Comparison of ENCODE assay signal across 12 mouse cellular contexts in the genomic region with DNA sequence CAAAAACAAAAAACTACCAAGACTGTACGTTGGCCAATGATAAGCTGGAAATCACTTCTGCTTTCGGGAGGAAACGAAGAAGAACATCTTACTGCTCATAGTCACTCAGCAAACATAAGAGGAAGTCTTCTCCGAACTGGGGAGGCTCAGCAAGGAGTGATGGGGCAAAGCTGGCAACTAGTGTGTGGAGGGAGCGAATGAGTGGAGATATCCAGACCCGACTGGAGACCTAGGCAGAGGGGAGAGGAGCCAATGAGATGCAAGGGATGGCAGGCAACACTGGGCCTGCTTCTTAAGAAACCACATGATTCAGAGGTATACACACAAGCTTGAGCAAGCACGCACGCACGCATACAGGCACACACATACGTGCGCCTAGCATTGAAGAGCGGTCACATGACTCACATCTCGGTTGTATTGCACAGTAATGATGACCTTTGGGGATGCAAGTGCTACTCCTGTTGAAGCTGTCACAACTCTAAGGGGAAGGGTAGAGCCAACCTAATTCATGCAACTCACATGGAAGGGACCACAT. TPM values are rescaled to one million over a fixed set of nuclear protein-coding genes. Genes with fewer than 3 reads are reported as not detected.
DNase-seq lines count a peak whose midpoint lies in the region; ATAC-seq lines count a peak whose summit lies in the region.
"Had no signal": no experiment of that assay in that cellular context is flagged by ENCODE, and none has a peak within 500 bp of the region (broad histone marks: within the 10 kb centered on the region; RNA-seq: fewer than 3 reads in every experiment).

No protein-coding gene starts in this region.

- H3K36me3 ChIP-seq in megakaryocyte, embryonic 14.5 days (replicated peaks; ENCODE audit: low read length): no peaks in the 10 kb centered on the region
- H3K36me3 ChIP-seq in intestine, embryonic 15.5 days: no peaks in the 10 kb centered on the region
- H3K36me3 ChIP-seq: embryonic facial prominence, embryonic 15.5 days; hindbrain, embryonic 15.5 days had no signal

- H3K27ac ChIP-seq in brown adipose tissue, adult 24 weeks (replicated peaks; ENCODE audit: low read depth, low read length): peak overlapping the region; percentile 69
- H3K27ac ChIP-seq in intestine, embryonic 15.5 days: no peak overlapping the region
- H3K27ac ChIP-seq: embryonic facial prominence, embryonic 15.5 days; hindbrain, embryonic 15.5 days had no signal

- peak; percentile 12 for DNase-seq in thymus, postnatal 25 days
- no peak for DNase-seq in thymus, postnatal 10 days (ENCODE audit: low spot score in 2 of 2)
- no peak for DNase-seq in Muller cell, postnatal 12 days (ENCODE audit: inconsistent ontology term)
- no peak for DNase-seq in left cerebral cortex, postnatal 4 days
- DNase-seq: cerebellum, adult 11 months; right cerebral cortex, adult 18-20 months; thymus, postnatal 36 days had no signal

- no peak overlapping the region for H3K9ac ChIP-seq in intestine, embryonic 15.5 days
- H3K9ac ChIP-seq: embryonic facial prominence, embryonic 15.5 days; hindbrain, embryonic 15.5 days had no signal

- intact Hi-C loops in left cerebral cortex, postnatal 4 days (cut with DNase I): loop anchor here (10.0 kb wide), 1 partner anchor 76 kb away; no protein-coding TSS in a partner anchor

- H3K4me3 ChIP-seq in brown adipose tissue, adult 24 weeks (ENCODE audit: insufficient read depth, low read depth, low read length): no peak overlapping the region
- peak overlapping the region; percentile 73 for H3K4me3 ChIP-seq in megakaryocyte, embryonic 14.5 days (replicated peaks)
- no peak overlapping the region for H3K4me3 ChIP-seq in intestine, embryonic 15.5 days (replicated peaks)
- H3K4me3 ChIP-seq: embryonic facial prominence, embryonic 15.5 days; hindbrain, embryonic 15.5 days had no signal

- no peaks in the 10 kb centered on the region for H3K9me3 ChIP-seq in megakaryocyte, embryonic 14.5 days
- no peaks in the 10 kb centered on the region for H3K9me3 ChIP-seq in intestine, embryonic 15.5 days
- H3K9me3 ChIP-seq: embryonic facial prominence, embryonic 15.5 days; hindbrain, embryonic 15.5 days had no signal

- H3K4me2 ChIP-seq in intestine, embryonic 15.5 days (replicated peaks): no peak overlapping the region
- H3K4me2 ChIP-seq: embryonic facial prominence, embryonic 15.5 days; hindbrain, embryonic 15.5 days had no signal

- WGBS in intestine, embryonic 15.5 days: 88% methylated on average over 13 of the region's 13 CpGs

- no peak for ATAC-seq in intestine, embryonic 15.5 days

- no peaks in the 10 kb centered on the region; the same call in 1 of the 2 replicates for H3K4me1 ChIP-seq in brown adipose tissue, adult 24 weeks (ENCODE audit: control insufficient read depth, insufficient read depth, insufficient read length, low read length)
- peaks cover 17% of the 10 kb centered on the region for H3K4me1 ChIP-seq in megakaryocyte, embryonic 14.5 days
- no peaks in the 10 kb centered on the region for H3K4me1 ChIP-seq in intestine, embryonic 15.5 days (replicated peaks)
- H3K4me1 ChIP-seq: embryonic facial prominence, embryonic 15.5 days; hindbrain, embryonic 15.5 days had no signal

- peaks cover 9% of the 10 kb centered on the region for H3K27me3 ChIP-seq in megakaryocyte, embryonic 14.5 days (replicated peaks)
- H3K27me3 ChIP-seq in intestine, embryonic 15.5 days (replicated peaks): no peaks in the 10 kb centered on the region
- H3K27me3 ChIP-seq: embryonic facial prominence, embryonic 15.5 days; hindbrain, embryonic 15.5 days had no signal

RNA-seq across cellular contexts. Expression of a gene that starts 1.0 kb away (rescaled TPM):
- polyA plus RNA-seq in brown adipose tissue, adult 24 weeks (2012; ENCODE audit: insufficient read depth, insufficient read length, missing spikeins): not detected in 2 replicates
- not detected in 2 replicates for polyA plus RNA-seq in megakaryocyte, embryonic 14.5 days (2012; ENCODE audit: insufficient read depth, low replicate concordance)
- polyA plus RNA-seq in intestine, embryonic 15.5 days (2015; fragmentation: Nextera tagmentation; extraction: Ambion mirVana): 0.42 and 0.59 TPM in 2 replicates
- total RNA-seq in left cerebral cortex, postnatal 4 days (2021): 1 to 10 TPM in 1 of 2 experiments, under 1 TPM in 1; 0.91 to 2.5 TPM

RNA-seq across cellular contexts. Expression of a gene that starts 8.9 kb away (rescaled TPM):
- 9.2 and 13.2 TPM in 2 replicates for polyA plus RNA-seq in brown adipose tissue, adult 24 weeks (2012; ENCODE audit: insufficient read depth, insufficient read length, missing spikeins)
- 0.29 TPM in 1 of 2 replicates, not detected in the other for polyA plus RNA-seq in megakaryocyte, embryonic 14.5 days (2012; ENCODE audit: insufficient read depth, low replicate concordance)
- polyA plus RNA-seq in intestine, embryonic 15.5 days (2015; fragmentation: Nextera tagmentation; extraction: Ambion mirVana): 38.2 and 40.2 TPM in 2 replicates
- 1 to 10 TPM; 4.5 to 5.1 TPM for total RNA-seq in left cerebral cortex, postnatal 4 days (2021)

RNA-seq across cellular contexts. Expression of a gene that starts 27.6 kb away (rescaled TPM):
- polyA plus RNA-seq in brown adipose tissue, adult 24 weeks (2012; ENCODE audit: insufficient read depth, insufficient read length, missing spikeins): 2.4 TPM in 1 of 2 replicates, not detected in the other
- polyA plus RNA-seq in megakaryocyte, embryonic 14.5 days (2012; ENCODE audit: insufficient read depth, low replicate concordance): 0.31 TPM in 1 of 2 replicates, not detected in the other
- 1.0 and 1.3 TPM in 2 replicates for polyA plus RNA-seq in intestine, embryonic 15.5 days (2015; fragmentation: Nextera tagmentation; extraction: Ambion mirVana)
- under 1 TPM; 0.48 to 0.77 TPM for total RNA-seq in left cerebral cortex, postnatal 4 days (2021)
